Mouse (Mus musculus) hindbrain, embryonic 15.5 days (tissue): ENCODE data around the gene S100a1. TPM values are rescaled to one million over a fixed set of nuclear protein-coding genes. Genes with fewer than 3 reads are reported as not detected.

Experiments
- ATAC-seq: fragments of 200-750 bp; cut with Nextera tagmentation; 2 replicates; pipeline ENCODE4 v1.8.0; 2017; ENCODE audit warnings: low read depth, moderate number of reproducible peaks, moderate TSS enrichment; ENCODE audit not compliant: low FRiP score
- H3K27ac ChIP-seq: fragments of 300-500 bp; sonication (generic); replicated peaks from 2 replicates; pipeline ENCODE4 v1.5.1; 2015; ENCODE audit warnings: mild to moderate bottlenecking, inconsistent platforms
- H3K27me3 ChIP-seq: fragments of 300-500 bp; sonication (generic); 2 replicates; pipeline ENCODE4 v1.6.1; 2015; ENCODE audit warnings: control low read depth, inconsistent platforms
- H3K36me3 ChIP-seq: fragments of 300-500 bp; sonication (generic); 2 replicates; pipeline ENCODE4 v1.6.1; 2015; ENCODE audit warnings: control low read depth, inconsistent platforms
- H3K4me1 ChIP-seq: fragments of 300-500 bp; sonication (generic); replicated peaks from 2 replicates; pipeline ENCODE4 v1.6.1; 2015; ENCODE audit warnings: control low read depth, inconsistent platforms
- H3K4me2 ChIP-seq: fragments of 300-500 bp; sonication (generic); 2 replicates; pipeline ENCODE4 v1.6.1; 2015; ENCODE audit warnings: moderate library complexity, mild to moderate bottlenecking, inconsistent platforms
- H3K4me3 ChIP-seq: fragments of 300-500 bp; sonication (generic); 2 replicates; pipeline ENCODE4 v1.5.1; 2015; ENCODE audit warnings: mild to moderate bottlenecking, inconsistent platforms
- H3K9ac ChIP-seq: fragments of 300-500 bp; sonication (generic); 2 replicates; pipeline ENCODE4 v1.6.1; 2015; ENCODE audit warnings: inconsistent platforms
- H3K9me3 ChIP-seq: fragments of 300-500 bp; sonication (generic); 2 replicates; pipeline ENCODE4 v1.6.1; 2016; ENCODE audit warnings: control low read depth, inconsistent platforms
- WGBS: fragments of 180-500 bp; shearing (Covaris S2); methylation state at CpG from one replicate; pipeline ENCODE4 v1.1.7; 2015; 5-methylcytosine and 5-hydroxymethylcytosine counted together
- polyA plus RNA-seq: library from polyadenylated mRNA; unstranded; fragments of >200 nt; fragmentation: Nextera tagmentation; extraction: Ambion mirVana; gene quantifications from 2 replicates; pipeline ENCODE4 v1.2.1, GENCODE M21; 2015

The S100a1 gene
- polyA plus RNA-seq, 1 experiment from 2014 or later = 19.9 TPM

DNA sequence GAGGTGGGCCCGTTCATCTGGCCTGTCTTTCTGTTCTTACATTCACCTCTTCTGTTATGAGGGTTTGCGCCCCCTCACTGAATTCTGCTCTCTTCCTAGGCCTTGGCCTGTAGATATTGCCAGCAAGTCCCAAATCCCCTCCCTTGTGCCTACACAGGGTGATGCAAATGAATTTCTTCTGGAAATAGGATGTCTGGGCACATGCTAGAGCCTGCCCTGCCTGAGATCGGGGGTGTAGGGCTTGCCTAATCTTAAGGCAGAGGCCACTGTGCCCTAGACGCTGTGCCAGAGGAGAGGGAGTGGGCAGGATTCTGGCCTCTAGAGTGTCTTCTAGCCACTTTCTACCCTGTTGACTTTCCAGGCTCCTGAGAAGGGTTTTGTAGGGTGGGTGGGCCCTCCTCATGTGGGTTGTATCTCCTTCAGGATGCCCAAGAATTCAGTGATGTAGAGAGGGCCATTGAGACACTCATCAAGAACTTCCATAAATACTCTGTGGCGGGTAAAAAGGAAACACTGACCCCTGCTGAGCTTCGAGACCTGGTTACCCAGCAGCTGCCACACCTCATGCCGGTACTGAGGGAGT, 13.2 kb upstream of the S100a1 start:
- H3K27me3 ChIP-seq = no peaks in the 10 kb centered on the region
- no peak overlapping the region for H3K4me2 ChIP-seq
- no peaks in the 10 kb centered on the region for H3K9me3 ChIP-seq
- H3K36me3 ChIP-seq = no peaks in the 10 kb centered on the region
- no peak overlapping the region for H3K27ac ChIP-seq
- H3K4me1 ChIP-seq = no peaks in the 10 kb centered on the region
- H3K9ac ChIP-seq = no peak overlapping the region
- 89% methylated on average over 7 of the region's 7 CpGs for WGBS
- ATAC-seq = no peak
- H3K4me3 ChIP-seq = no peak overlapping the region

DNA sequence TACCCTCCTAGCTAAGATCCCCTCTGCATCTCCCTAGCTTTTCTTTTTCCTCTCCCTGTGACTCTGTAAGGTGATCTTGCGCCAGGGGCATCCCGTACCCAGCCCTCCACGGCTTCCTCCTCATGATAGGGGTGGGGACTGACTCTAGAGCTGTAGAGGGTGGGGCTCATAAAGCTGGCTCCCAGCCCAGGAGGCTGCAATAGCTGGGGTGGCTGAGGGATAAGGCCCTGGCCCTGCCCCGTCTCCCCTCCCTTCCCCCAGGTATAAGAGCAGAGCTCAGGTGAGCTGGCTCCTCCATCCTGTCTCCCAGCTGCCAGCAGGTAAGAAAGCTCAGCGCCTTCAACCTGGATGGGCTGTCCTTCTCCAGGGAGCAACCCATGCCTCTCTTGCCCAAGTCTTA, 12.4 kb upstream of the S100a1 start, which contains the start of gene S100a14:
Gene S100a14 (plus strand): TSS at position 277 of the 400 bp plus-strand sequence.
- Histone ChIP-seq H3K4me2 (no peak within 1 kb of the TSS), H3K36me3 (no peaks in the 10 kb centered on the region), H3K27ac (no peak within 1 kb of the TSS), H3K4me1 (no peaks in the 10 kb centered on the region), H3K9ac (no peak within 1 kb of the TSS), H3K9me3 (no peaks in the 10 kb centered on the region), H3K4me3 (no peak within 1 kb of the TSS), H3K27me3 (no peaks in the 10 kb centered on the region)
- WGBS = 83% methylated on average over 5 of the region's 5 CpGs
- ATAC-seq = no peak

DNA sequence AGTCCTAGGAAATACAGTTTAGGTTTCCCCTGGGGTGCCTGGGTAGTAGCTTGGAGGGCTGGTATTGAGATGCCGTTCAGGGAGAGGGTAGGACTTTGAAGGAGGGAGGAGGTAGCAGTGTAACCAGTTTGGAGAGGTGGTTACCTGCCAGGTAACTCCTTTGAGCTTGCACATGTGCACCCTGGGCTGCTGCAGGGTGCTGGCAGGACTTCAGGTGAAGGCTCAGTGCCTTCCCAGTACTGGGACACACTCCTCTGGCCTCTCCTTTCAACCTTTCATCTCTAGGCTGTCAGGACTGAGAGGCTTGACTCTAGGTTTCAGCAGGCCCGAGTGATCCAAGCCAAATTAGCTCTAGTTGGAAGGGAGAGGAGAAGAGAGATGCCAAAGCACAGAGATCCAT, 11.9 kb upstream of the S100a1 start:
- WGBS = 81% methylated on average over 2 of the region's 2 CpGs
- H3K4me3 ChIP-seq = no peak overlapping the region

DNA sequence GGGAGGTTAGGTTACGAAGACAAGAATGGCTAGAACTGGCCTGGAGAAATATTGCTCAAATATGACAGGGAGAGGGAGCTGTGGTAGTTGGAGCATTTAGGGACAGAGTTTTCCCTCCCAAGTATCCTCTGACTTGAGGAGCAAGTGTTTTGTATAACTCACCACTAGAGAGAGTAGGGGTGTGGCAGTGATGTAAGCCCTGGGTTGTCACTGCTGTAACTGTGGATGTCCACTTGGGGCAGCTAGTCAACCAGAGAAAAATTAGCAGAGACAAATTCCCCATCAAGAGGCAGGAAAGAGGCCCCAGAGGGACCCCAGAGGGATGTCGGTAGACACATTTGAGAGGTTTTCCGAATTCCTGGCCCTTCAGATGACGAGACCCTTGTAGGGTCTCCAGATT, 11.2 kb upstream of the S100a1 start:
- H3K4me1 ChIP-seq = no peaks in the 10 kb centered on the region
- no peak overlapping the region for H3K4me2 ChIP-seq
- 76% methylated on average over 4 of the region's 4 CpGs for WGBS
- H3K27me3 ChIP-seq = no peaks in the 10 kb centered on the region
- H3K36me3 ChIP-seq = no peaks in the 10 kb centered on the region
- no peak overlapping the region for H3K4me3 ChIP-seq
- no peak for ATAC-seq
- no peak overlapping the region for H3K9ac ChIP-seq
- no peak overlapping the region for H3K27ac ChIP-seq
- no peaks in the 10 kb centered on the region for H3K9me3 ChIP-seq

More for the DNA sequence above, 11.9 kb upstream of the S100a1 start:
- no peaks in the 10 kb centered on the region for H3K4me1 ChIP-seq
- no peak overlapping the region for H3K27ac ChIP-seq
- H3K9ac ChIP-seq = no peak overlapping the region
- H3K9me3 ChIP-seq = no peaks in the 10 kb centered on the region
- H3K36me3 ChIP-seq = no peaks in the 10 kb centered on the region
- no peak for ATAC-seq
- H3K27me3 ChIP-seq = no peaks in the 10 kb centered on the region
- no peak overlapping the region for H3K4me2 ChIP-seq

DNA sequence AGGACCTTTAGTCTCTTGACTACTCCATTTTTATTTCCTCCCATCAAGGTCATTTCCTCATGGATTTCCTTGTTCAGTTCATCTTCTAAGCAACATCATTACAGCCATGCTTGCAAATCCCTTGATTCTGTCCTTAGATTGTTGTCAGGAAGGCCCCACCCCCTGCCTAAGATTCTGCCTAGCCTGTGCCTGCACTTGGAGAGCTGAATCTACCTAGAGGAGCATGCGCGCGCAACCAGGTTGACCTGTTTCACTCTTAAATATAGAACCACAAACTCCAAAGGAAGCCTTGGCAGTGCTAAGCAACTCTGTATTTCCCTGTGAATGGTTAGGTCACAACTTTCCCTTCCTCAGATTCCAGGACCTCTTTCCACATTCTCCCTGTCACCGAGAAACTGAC, 3.5 kb upstream of the S100a1 start:
- 86% methylated on average over 4 of the region's 4 CpGs for WGBS
- Histone ChIP-seq H3K36me3 (no peaks in the 10 kb centered on the region), H3K27ac (no peak overlapping the region), H3K4me1 (peaks cover 14% of the 10 kb centered on the region), H3K9me3 (no peaks in the 10 kb centered on the region), H3K4me2 (no peak overlapping the region), H3K4me3 (no peak overlapping the region), H3K9ac (no peak overlapping the region), H3K27me3 (peaks cover 29% of the 10 kb centered on the region)
- no peak for ATAC-seq

DNA sequence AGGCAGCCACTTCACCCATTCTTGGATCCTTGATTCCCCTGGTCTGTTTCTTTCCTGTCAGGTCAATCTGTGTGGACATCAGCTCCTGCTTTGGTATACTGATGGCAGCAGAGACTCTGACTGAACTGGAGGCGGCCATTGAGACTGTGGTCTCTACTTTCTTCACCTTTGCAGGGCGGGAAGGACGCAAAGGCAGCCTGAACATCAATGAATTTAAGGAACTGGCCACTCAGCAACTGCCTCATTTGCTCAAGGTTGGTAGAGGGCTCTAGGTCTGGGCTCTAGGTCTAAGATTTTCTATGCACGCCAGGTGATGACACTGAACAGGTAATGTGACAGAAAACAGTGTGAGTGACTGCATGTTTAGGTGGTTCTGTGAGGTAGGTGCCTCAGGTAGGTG, 1.6 kb upstream of the S100a1 start:
- no peaks in the 10 kb centered on the region for H3K36me3 ChIP-seq
- no peak for ATAC-seq
- no peak overlapping the region for H3K4me3 ChIP-seq
- H3K9ac ChIP-seq = no peak overlapping the region
- H3K4me1 ChIP-seq = peaks cover 14% of the 10 kb centered on the region
- H3K9me3 ChIP-seq = no peaks in the 10 kb centered on the region
- H3K27ac ChIP-seq = no peak overlapping the region
- 92% methylated on average over 4 of the region's 4 CpGs for WGBS
- peaks cover 33% of the 10 kb centered on the region for H3K27me3 ChIP-seq
- H3K4me2 ChIP-seq = no peak overlapping the region

DNA sequence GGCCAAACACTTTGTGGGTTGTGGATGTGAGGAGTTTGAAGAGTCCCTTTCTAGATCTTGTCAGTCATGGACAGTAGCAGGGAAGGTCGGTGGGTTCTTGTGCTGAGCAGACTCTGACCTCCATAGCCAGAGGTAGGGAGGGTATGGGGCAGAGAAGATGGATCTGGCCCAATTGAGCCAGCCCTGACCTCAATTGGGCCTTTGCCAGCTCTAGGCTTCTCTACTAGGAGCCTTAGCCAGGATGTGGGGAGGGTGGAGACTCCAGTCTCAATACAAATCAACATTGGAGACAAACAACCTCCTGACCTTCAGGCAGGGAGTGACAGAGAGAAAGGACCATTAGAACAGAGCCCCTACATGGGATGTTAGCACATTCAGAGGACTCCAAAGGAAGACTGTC, 1.1 kb upstream of the S100a1 start:
- peak overlapping the region; percentile 34 for H3K4me3 ChIP-seq
- no peak overlapping the region for H3K27ac ChIP-seq
- no peak for ATAC-seq
- H3K27me3 ChIP-seq = peaks cover 33% of the 10 kb centered on the region
- H3K36me3 ChIP-seq = no peaks in the 10 kb centered on the region
- WGBS = 47% methylated on average over 1 of the region's 1 CpGs
- peaks cover 14% of the 10 kb centered on the region for H3K4me1 ChIP-seq
- H3K9me3 ChIP-seq = no peaks in the 10 kb centered on the region
- 0 out of 2 replicates have a peak overlapping the region, but pooled peaks have one; percentile 30 for H3K9ac ChIP-seq
- peak overlapping the region; percentile 67 for H3K4me2 ChIP-seq

DNA sequence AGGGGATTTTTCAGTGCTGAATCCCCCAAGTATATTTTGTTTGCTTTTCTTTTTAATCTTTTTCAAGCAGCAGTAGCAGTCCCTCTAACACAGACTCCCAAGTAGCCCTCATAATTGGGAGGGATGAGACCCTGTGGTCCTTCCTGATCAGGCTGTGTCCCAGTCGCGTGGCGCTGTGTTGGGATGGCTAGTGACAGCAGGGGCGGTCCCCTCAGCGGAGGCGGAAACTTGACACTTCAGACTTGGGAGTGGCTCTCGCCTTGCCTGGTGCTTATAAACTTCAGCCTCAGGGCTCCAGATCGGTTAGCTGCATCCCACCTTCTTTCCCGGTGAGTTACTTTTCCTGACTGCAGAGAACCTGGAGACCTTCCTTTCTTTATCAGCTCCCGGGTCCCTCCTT, 499 bp upstream of the S100a1 start:
- Histone ChIP-seq H3K4me2 (peak overlapping the region; percentile 67), H3K9ac (peak overlapping the region; percentile 30; the same call in 1 of the 2 replicates), H3K27me3 (peaks cover 33% of the 10 kb centered on the region), H3K4me1 (peaks cover 14% of the 10 kb centered on the region), H3K4me3 (peak overlapping the region; percentile 34), H3K27ac (no peak overlapping the region), H3K9me3 (no peaks in the 10 kb centered on the region), H3K36me3 (no peaks in the 10 kb centered on the region)
- WGBS = under 1% methylated on average over 10 of the region's 10 CpGs
- 0 out of 2 replicates have a peak, but pooled peaks have one; percentile 39 for ATAC-seq

DNA sequence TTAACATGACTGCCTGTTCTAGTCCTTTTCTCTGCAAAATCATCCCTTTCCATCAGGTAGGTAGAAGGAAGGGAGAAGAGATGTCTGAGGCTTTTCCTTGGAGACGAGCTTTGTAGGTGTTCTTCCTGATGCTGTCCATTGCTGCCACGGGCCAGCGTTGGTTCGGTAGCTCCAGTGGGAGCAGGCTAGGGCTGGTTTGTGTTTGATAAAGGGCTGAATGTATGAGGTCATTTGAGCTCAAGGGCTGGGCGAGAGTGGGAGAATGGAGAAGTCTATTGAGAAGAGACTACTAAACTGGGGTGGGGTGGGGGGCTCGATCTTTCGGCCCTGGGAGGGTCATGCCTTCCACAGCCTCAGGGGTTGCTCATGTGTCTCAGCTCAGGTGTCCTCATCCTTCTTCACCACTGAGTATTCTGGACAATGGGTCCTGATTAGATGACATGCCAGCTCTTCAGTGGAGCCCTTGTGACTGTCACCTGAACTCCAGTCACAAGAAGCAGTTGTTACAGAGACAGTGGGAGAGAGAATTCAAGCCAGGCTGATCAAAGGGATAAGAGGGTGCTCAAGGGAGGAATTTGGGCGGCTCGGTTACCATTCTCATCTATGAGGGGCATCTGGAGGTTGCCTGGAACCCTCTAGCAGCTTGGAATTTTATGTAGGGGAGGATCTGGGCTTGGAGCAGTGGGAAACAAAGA, 1.1 kb downstream of the S100a1 start:
- 82% methylated on average over 9 of the region's 9 CpGs for WGBS
- no peak overlapping the region for H3K4me2 ChIP-seq
- H3K36me3 ChIP-seq = no peaks in the 10 kb centered on the region
- H3K27ac ChIP-seq = no peak overlapping the region
- H3K4me3 ChIP-seq = no peak overlapping the region
- no peak for ATAC-seq
- H3K9me3 ChIP-seq = no peaks in the 10 kb centered on the region
- H3K27me3 ChIP-seq = peaks cover 33% of the 10 kb centered on the region
- H3K9ac ChIP-seq = no peak overlapping the region
- peaks cover 17% of the 10 kb centered on the region for H3K4me1 ChIP-seq

DNA sequence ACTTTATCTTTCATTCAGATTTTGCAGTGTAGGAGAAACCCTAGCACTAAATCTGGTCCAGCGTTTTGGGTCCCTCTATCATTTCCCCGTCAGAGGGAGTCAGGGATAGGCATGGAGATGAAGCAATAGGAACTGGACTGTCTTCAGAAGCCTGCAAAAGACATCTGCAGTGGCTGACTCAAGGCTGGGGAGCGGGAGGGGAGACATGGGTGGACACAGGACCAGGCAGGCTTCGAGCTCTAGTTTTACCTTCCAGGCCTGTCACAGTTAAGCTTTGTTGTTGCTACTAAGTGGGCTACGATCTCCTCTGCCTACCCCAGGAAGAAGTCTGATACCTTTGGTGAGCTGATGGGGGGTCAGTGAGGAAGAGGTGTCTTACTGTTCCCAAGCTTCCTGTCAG, 1.9 kb downstream of the S100a1 start:
- 91% methylated on average over 5 of the region's 5 CpGs for WGBS
- no peaks in the 10 kb centered on the region for H3K9me3 ChIP-seq

DNA sequence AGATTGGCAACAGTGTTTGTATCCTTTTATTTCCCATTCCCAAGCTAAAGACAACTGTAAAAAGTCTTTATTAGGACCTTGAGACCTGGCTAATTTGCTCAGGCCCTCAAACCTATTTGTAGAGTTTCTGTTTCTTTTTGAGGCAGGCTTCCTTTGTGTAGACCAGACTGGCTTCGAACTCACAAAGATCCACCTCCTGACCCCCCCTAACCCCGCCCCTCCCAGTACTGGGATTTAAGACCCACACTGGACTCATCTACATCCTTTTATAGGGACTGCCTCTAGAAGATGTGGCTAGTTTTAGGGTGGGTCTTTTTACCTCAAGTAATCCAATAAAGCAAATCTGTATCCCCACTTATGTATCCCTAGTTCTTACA, 4.5 kb downstream of the S100a1 start:
- Histone ChIP-seq H3K4me2 (peak overlapping the region; percentile 49), H3K9ac (no peak overlapping the region), H3K36me3 (peaks cover 24% of the 10 kb centered on the region), H3K4me1 (peaks cover 33% of the 10 kb centered on the region), H3K27me3 (peaks cover 22% of the 10 kb centered on the region), H3K27ac (peak overlapping the region; percentile 69), H3K9me3 (no peaks in the 10 kb centered on the region), H3K4me3 (peak overlapping the region; percentile 96)
- peak; percentile 13; the same call in 1 of the 2 replicates for ATAC-seq
- WGBS = 11% methylated on average over 2 of the region's 2 CpGs

More for the DNA sequence above, 1.9 kb downstream of the S100a1 start:
- Histone ChIP-seq H3K9ac (no peak overlapping the region), H3K4me2 (no peak overlapping the region), H3K36me3 (0 out of 2 replicates have a peak, but pooled peaks cover under 1% of the 10 kb centered on the region), H3K27me3 (peaks cover 33% of the 10 kb centered on the region), H3K27ac (no peak overlapping the region), H3K4me3 (no peak overlapping the region), H3K4me1 (peaks cover 25% of the 10 kb centered on the region)
- ATAC-seq = no peak

DNA sequence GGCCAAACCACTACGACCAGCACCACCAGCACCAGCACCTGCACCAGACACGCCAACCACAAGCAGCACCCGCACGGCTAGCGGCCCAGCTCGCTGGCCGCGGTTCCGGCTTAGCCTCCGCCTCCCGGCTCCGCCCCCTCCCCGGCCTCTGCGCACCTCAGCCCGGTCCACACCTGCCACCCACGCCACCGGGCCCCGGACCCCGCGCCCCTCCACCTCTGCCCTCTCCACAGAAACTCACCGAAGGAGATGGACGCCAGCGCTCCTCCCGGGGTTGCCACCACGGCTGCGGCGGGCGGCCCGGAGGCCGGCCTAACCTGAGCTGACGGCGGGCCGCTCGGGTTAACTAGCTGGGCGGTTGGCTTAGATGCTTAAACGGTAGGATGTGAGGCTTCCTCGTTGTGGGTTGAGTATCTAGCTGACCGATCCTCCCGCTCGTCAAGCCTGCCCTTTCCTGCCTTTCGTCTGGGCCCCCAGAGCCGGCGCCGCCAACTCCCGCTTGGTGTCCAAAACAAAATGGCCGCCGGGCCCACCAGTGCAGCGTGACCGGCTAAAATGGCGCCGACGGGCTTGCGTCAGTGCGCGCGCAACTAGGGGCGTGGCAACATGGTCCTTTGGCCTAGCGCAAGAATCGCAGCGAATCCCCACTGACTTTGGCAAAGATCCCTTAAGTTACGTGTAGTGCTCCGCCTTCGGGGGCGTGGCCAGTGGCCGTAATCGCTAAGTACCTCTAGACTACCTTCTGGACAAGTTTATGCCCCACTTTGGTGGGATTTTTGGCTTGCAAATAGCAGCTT, 5.0 kb downstream of the S100a1 start, which contains the start of gene Chtop:
Gene Chtop (minus strand): TSS at position 549 of the 797 bp plus-strand sequence.
- Histone ChIP-seq H3K27ac (peak within 1 kb of the TSS; percentile 98), H3K4me1 (peaks cover 32% of the 10 kb centered on the region), H3K9ac (peak within 1 kb of the TSS; percentile 98), H3K27me3 (peaks cover 19% of the 10 kb centered on the region), H3K4me2 (peak within 1 kb of the TSS; percentile 73), H3K4me3 (peak within 1 kb of the TSS; percentile 96), H3K36me3 (peaks cover 29% of the 10 kb centered on the region), H3K9me3 (no peaks in the 10 kb centered on the region)
- peak; percentile 93 for ATAC-seq
- WGBS = under 1% methylated on average over 62 of the region's 66 CpGs
